Mouse (Mus musculus): ENCODE data around the gene Tbc1d19. TPM values are rescaled to one million over a fixed set of nuclear protein-coding genes. Genes with fewer than 3 reads are reported as not detected.

Gene Tbc1d19
- polyA plus RNA-seq, 1 experiment from 2014 or later: 58.9 TPM

GRCm38 (mm10) chr5:53841256-53841655 lies 31.9 kb downstream of the Tbc1d19 start:
- Histone ChIP-seq H3K4me3 (ENCODE audit: low read length) (no peak overlapping the region), H3K27me3 (ENCODE audit: control insufficient read depth, insufficient read depth, low read depth, low read length) (no peaks in the 10 kb centered on the region), H3K9me3 (ENCODE audit: control insufficient read depth, low read length) (no peaks in the 10 kb centered on the region), H3K4me1 (replicated peaks; ENCODE audit: control insufficient read depth, insufficient read depth, low read length) (no peaks in the 10 kb centered on the region), H3K36me3 (ENCODE audit: control insufficient read depth, insufficient read depth, low read length) (peaks cover 2% of the 10 kb centered on the region; the same call in 1 of the 2 replicates), H3K9ac (ENCODE audit: low read length) (no peak overlapping the region), H3K4me2 (ENCODE audit: low read depth, low read length) (no peak overlapping the region), H3K27ac (ENCODE audit: low read length) (no peak overlapping the region)
- ATAC-seq (ENCODE audit: low read depth): no peak
- 89% methylated on average over 5 of the region's 5 CpGs for WGBS

GRCm38 (mm10) chr5:53848294-53848942 lies 39.0 kb downstream of the Tbc1d19 start:
- H3K9ac ChIP-seq (ENCODE audit: low read length): no peak overlapping the region
- H3K4me3 ChIP-seq (ENCODE audit: low read length): no peak overlapping the region
- H3K36me3 ChIP-seq (ENCODE audit: control insufficient read depth, insufficient read depth, low read length): peaks cover 2% of the 10 kb centered on the region; the same call in 1 of the 2 replicates
- no peak overlapping the region for H3K27ac ChIP-seq (ENCODE audit: low read length)
- H3K9me3 ChIP-seq (ENCODE audit: control insufficient read depth, low read length): no peaks in the 10 kb centered on the region
- WGBS: 47% methylated on average over 2 of the region's 2 CpGs
- no peaks in the 10 kb centered on the region for H3K27me3 ChIP-seq (ENCODE audit: control insufficient read depth, insufficient read depth, low read depth, low read length)
- H3K4me2 ChIP-seq (ENCODE audit: low read depth, low read length): no peak overlapping the region
- H3K4me1 ChIP-seq (replicated peaks; ENCODE audit: control insufficient read depth, insufficient read depth, low read length): no peaks in the 10 kb centered on the region
- ATAC-seq (ENCODE audit: low read depth): no peak

- no peak for ATAC-seq (ENCODE audit: low read depth)
- Histone ChIP-seq H3K4me1 (replicated peaks; ENCODE audit: control insufficient read depth, insufficient read depth, low read length) (no peaks in the 10 kb centered on the region), H3K9me3 (ENCODE audit: control insufficient read depth, low read length) (no peaks in the 10 kb centered on the region), H3K4me3 (ENCODE audit: low read length) (no peak overlapping the region), H3K9ac (ENCODE audit: low read length) (no peak overlapping the region), H3K4me2 (ENCODE audit: low read depth, low read length) (no peak overlapping the region), H3K27ac (ENCODE audit: low read length) (no peak overlapping the region), H3K27me3 (ENCODE audit: control insufficient read depth, insufficient read depth, low read depth, low read length) (no peaks in the 10 kb centered on the region), H3K36me3 (ENCODE audit: control insufficient read depth, insufficient read depth, low read length) (peaks cover 4% of the 10 kb centered on the region)
- WGBS: 88% methylated on average over 5 of the region's 5 CpGs
These were observed 43.2 kb downstream of the Tbc1d19 start for GRCm38 (mm10) chr5:53852574-53852973.

- ATAC-seq (ENCODE audit: low read depth): no peak
- H3K4me2 ChIP-seq (ENCODE audit: low read depth, low read length): no peak overlapping the region
- H3K9ac ChIP-seq (ENCODE audit: low read length): no peak overlapping the region
- peaks cover 7% of the 10 kb centered on the region for H3K36me3 ChIP-seq (ENCODE audit: control insufficient read depth, insufficient read depth, low read length)
- H3K4me3 ChIP-seq (ENCODE audit: low read length): no peak overlapping the region
- H3K9me3 ChIP-seq (ENCODE audit: control insufficient read depth, low read length): no peaks in the 10 kb centered on the region
- H3K27ac ChIP-seq (ENCODE audit: low read length): no peak overlapping the region
- H3K27me3 ChIP-seq (ENCODE audit: control insufficient read depth, insufficient read depth, low read depth, low read length): no peaks in the 10 kb centered on the region
- WGBS: 82% methylated on average over 6 of the region's 6 CpGs
- no peaks in the 10 kb centered on the region for H3K4me1 ChIP-seq (replicated peaks; ENCODE audit: control insufficient read depth, insufficient read depth, low read length)
These were observed 45.2 kb downstream of the Tbc1d19 start for GRCm38 (mm10) chr5:53854561-53854960.

- 87% methylated on average over 6 of the region's 6 CpGs for WGBS
- H3K9ac ChIP-seq (ENCODE audit: low read length): no peak overlapping the region
- H3K27me3 ChIP-seq (ENCODE audit: control insufficient read depth, insufficient read depth, low read depth, low read length): no peaks in the 10 kb centered on the region
- no peaks in the 10 kb centered on the region for H3K4me1 ChIP-seq (replicated peaks; ENCODE audit: control insufficient read depth, insufficient read depth, low read length)
- H3K4me2 ChIP-seq (ENCODE audit: low read depth, low read length): no peak overlapping the region
- ATAC-seq (ENCODE audit: low read depth): no peak
- no peaks in the 10 kb centered on the region for H3K9me3 ChIP-seq (ENCODE audit: control insufficient read depth, low read length)
- H3K36me3 ChIP-seq (ENCODE audit: control insufficient read depth, insufficient read depth, low read length): peaks cover 7% of the 10 kb centered on the region
- no peak overlapping the region for H3K27ac ChIP-seq (ENCODE audit: low read length)
- no peak overlapping the region for H3K4me3 ChIP-seq (ENCODE audit: low read length)
These were observed 46.6 kb downstream of the Tbc1d19 start for GRCm38 (mm10) chr5:53856011-53856410.

- H3K27ac ChIP-seq (ENCODE audit: low read length): no peak overlapping the region
- H3K4me2 ChIP-seq (ENCODE audit: low read depth, low read length): no peak overlapping the region
- H3K4me3 ChIP-seq (ENCODE audit: low read length): no peak overlapping the region
- no peaks in the 10 kb centered on the region for H3K9me3 ChIP-seq (ENCODE audit: control insufficient read depth, low read length)
- no peaks in the 10 kb centered on the region for H3K27me3 ChIP-seq (ENCODE audit: control insufficient read depth, insufficient read depth, low read depth, low read length)
- no peak for ATAC-seq (ENCODE audit: low read depth)
- H3K4me1 ChIP-seq (replicated peaks; ENCODE audit: control insufficient read depth, insufficient read depth, low read length): no peaks in the 10 kb centered on the region
- 78% methylated on average over 5 of the region's 5 CpGs for WGBS
- H3K9ac ChIP-seq (ENCODE audit: low read length): no peak overlapping the region
- H3K36me3 ChIP-seq (ENCODE audit: control insufficient read depth, insufficient read depth, low read length): no peaks in the 10 kb centered on the region
These were observed 55.7 kb downstream of the Tbc1d19 start for GRCm38 (mm10) chr5:53865146-53865545.

- Histone ChIP-seq H3K27me3 (ENCODE audit: control insufficient read depth, insufficient read depth, low read depth, low read length) (no peaks in the 10 kb centered on the region), H3K9ac (ENCODE audit: low read length) (no peak overlapping the region), H3K9me3 (ENCODE audit: control insufficient read depth, low read length) (no peaks in the 10 kb centered on the region), H3K36me3 (ENCODE audit: control insufficient read depth, insufficient read depth, low read length) (no peaks in the 10 kb centered on the region), H3K4me2 (ENCODE audit: low read depth, low read length) (no peak overlapping the region), H3K4me1 (replicated peaks; ENCODE audit: control insufficient read depth, insufficient read depth, low read length) (no peaks in the 10 kb centered on the region), H3K27ac (ENCODE audit: low read length) (no peak overlapping the region), H3K4me3 (ENCODE audit: low read length) (no peak overlapping the region)
- 83% methylated on average over 6 of the region's 6 CpGs for WGBS
- no peak for ATAC-seq (ENCODE audit: low read depth)
These were observed 56.6 kb downstream of the Tbc1d19 start for GRCm38 (mm10) chr5:53865991-53866390.

- H3K27ac ChIP-seq (ENCODE audit: low read length): no peak overlapping the region
- H3K4me1 ChIP-seq (replicated peaks; ENCODE audit: control insufficient read depth, insufficient read depth, low read length): no peaks in the 10 kb centered on the region
- no peaks in the 10 kb centered on the region for H3K27me3 ChIP-seq (ENCODE audit: control insufficient read depth, insufficient read depth, low read depth, low read length)
- no peaks in the 10 kb centered on the region for H3K9me3 ChIP-seq (ENCODE audit: control insufficient read depth, low read length)
- 22% methylated on average over 6 of the region's 6 CpGs for WGBS
- H3K9ac ChIP-seq (ENCODE audit: low read length): no peak overlapping the region
- no peaks in the 10 kb centered on the region for H3K36me3 ChIP-seq (ENCODE audit: control insufficient read depth, insufficient read depth, low read length)
- peak; percentile 78 for ATAC-seq (ENCODE audit: low read depth)
- no peak overlapping the region for H3K4me2 ChIP-seq (ENCODE audit: low read depth, low read length)
- no peak overlapping the region for H3K4me3 ChIP-seq (ENCODE audit: low read length)
These were observed 62.4 kb downstream of the Tbc1d19 start for GRCm38 (mm10) chr5:53871665-53872312.

GRCm38 (mm10) chr5:53874966-53875365 lies 65.6 kb downstream of the Tbc1d19 start:
- Histone ChIP-seq H3K4me3 (ENCODE audit: low read length) (no peak overlapping the region), H3K9ac (ENCODE audit: low read length) (no peak overlapping the region), H3K4me2 (ENCODE audit: low read depth, low read length) (no peak overlapping the region), H3K9me3 (ENCODE audit: control insufficient read depth, low read length) (no peaks in the 10 kb centered on the region), H3K27ac (ENCODE audit: low read length) (no peak overlapping the region), H3K4me1 (replicated peaks; ENCODE audit: control insufficient read depth, insufficient read depth, low read length) (peaks cover under 1% of the 10 kb centered on the region; the same call in 1 of the 2 replicates), H3K36me3 (ENCODE audit: control insufficient read depth, insufficient read depth, low read length) (no peaks in the 10 kb centered on the region), H3K27me3 (ENCODE audit: control insufficient read depth, insufficient read depth, low read depth, low read length) (no peaks in the 10 kb centered on the region)
- ATAC-seq (ENCODE audit: low read depth): no peak
- 94% methylated on average over 3 of the region's 3 CpGs for WGBS

All from lung, embryonic 16.5 days (tissue).